11 mouse cellular contexts compared by ENCODE assay signal in genomic region chr9:66691683-66692305, GRCm38 (mm10). TPM values are rescaled to one million over a fixed set of nuclear protein-coding genes. Genes with fewer than 3 reads are reported as not detected.
DNase-seq lines count a peak whose midpoint lies in the region; ATAC-seq lines count a peak whose summit lies in the region.
"Had no signal": no experiment of that assay in that cellular context is flagged by ENCODE, and none has a peak within 500 bp of the region (broad histone marks: within the 10 kb centered on the region; RNA-seq: fewer than 3 reads in every experiment).

No protein-coding gene starts in this region.

- DNase-seq in kidney, postnatal 10 days: peak; percentile 26
- DNase-seq in kidney, postnatal 25 days: no peak
- peak; percentile 58 for DNase-seq in 416B (ENCODE audit: low read depth)
- DNase-seq in B cell, adult 2 months: peak; percentile 19 to 31
- DNase-seq in frontal cortex, adult 2 months (ENCODE audit: extremely low spot score in 1 of 2, low spot score in 1 of 2): no peak
- DNase-seq in spleen, postnatal 4 days (ENCODE audit: low spot score in 2 of 2): no peak
- DNase-seq: cerebellum, adult 18-20 months had no signal

- ATAC-seq in monocyte, adult 5-6 weeks (replicated peaks; ENCODE audit: insufficient number of reproducible peaks, low FRiP score, low TSS enrichment, poor library complexity, severe bottlenecking): peak; percentile 31; the same call in 1 of the 2 replicates
- ATAC-seq: forebrain, embryonic 13.5 days; midbrain, embryonic 15.5 days had no signal

RNA-seq across cellular contexts. Expression of gene Car12, which starts 21.7 kb away (rescaled TPM):
- 0.87 TPM in 1 of 3 replicates, not detected in the others for total RNA-seq in monocyte, adult 5-6 weeks (2017)
- 10.6 and 13.6 TPM in 2 replicates for polyA plus RNA-seq in frontal cortex, adult 2 months (2012; rRNA removed)
- total RNA-seq: heart, postnatal 25 days had no signal

Comparison
In these comparisons a context has a peak if more than half of its experiments do, and no peak if none do; other contexts are left out.
1. DNase-seq: peak in kidney, postnatal 10 days (single experiment), 416B (single experiment) and B cell, adult 2 months (2 of 2); none in kidney, postnatal 25 days (0 of 2), frontal cortex, adult 2 months (0 of 2) and spleen, postnatal 4 days (0 of 2).